Mouse (Mus musculus): Measurements from ENCODE around the gene Tyrp1. TPM values are rescaled to one million over a fixed set of nuclear protein-coding genes. Genes with fewer than 3 reads are reported as not detected.

Tyrp1 gene
- polyA plus RNA-seq, 1 experiment from 2014 or later = not detected

DNA sequence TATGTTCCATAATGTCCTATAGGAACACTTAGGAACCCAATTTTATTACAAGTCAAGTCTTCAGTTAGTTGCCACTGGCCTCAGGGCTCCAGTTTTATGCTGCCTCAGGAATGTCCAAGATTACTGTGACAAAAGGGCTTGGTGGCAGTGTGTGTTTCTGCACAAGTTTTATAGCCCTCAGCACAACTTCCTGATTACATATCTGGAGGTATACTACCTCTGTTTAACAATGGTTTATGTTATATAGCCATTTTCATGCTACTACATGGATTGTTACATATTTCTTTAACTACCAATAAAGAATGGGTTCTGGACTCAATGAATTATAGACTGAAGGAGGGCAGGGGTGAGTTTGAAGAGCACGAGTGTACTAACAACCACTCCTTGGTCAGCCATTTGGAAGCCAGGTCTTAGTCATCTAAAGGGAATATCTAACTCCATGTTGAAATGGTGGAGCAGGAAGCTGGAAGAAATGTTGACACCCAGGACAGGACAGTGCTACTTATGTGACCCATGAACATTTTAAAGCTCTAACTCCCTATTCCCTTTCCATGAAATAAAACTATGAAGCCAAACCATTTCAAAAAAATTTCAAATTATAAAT, 48.2 kb downstream of the Tyrp1 start:
- ATAC-seq = peak; percentile 84

DNA sequence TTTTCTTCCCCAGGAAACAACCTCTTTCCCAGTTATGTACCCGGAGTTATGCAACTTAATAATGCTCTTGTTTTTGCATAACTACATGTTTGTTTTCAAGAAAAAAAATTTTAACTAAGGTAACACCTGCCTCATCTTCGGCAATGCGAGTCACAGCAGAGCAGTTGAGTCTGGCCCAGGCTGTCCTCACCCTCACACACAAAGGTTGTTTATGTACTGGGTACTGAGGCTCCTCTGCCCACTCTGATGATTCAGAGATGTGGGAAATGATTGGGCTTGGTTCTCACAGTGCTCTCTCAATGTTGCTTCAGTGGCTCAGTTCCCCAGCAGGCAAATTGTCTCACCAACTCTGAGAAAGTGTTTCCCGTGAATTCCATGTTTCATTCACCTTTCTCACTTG, 52.7 kb downstream of the Tyrp1 start:
- no peaks in the 10 kb centered on the region for H3K27me3 ChIP-seq (replicated peaks; ENCODE audit: control insufficient read depth, insufficient read depth, low read length)
- no peak for ATAC-seq
- H3K27ac ChIP-seq (ENCODE audit: low read length) = no peak overlapping the region
- no peak overlapping the region for H3K4me2 ChIP-seq (ENCODE audit: low read depth, low read length)
- no peak overlapping the region for H3K9ac ChIP-seq (ENCODE audit: low read depth, low read length)
- no peak overlapping the region for H3K4me3 ChIP-seq (ENCODE audit: low read length)
- WGBS = 70% methylated on average over 4 of the region's 4 CpGs
- no peaks in the 10 kb centered on the region for H3K4me1 ChIP-seq (ENCODE audit: control insufficient read depth, insufficient read depth, low read length)
- no peaks in the 10 kb centered on the region for H3K9me3 ChIP-seq (ENCODE audit: control insufficient read depth, low read length)
- H3K36me3 ChIP-seq (ENCODE audit: control insufficient read depth, insufficient read depth, low read length) = no peaks in the 10 kb centered on the region

More for the DNA sequence above, 48.2 kb downstream of the Tyrp1 start:
- H3K4me2 ChIP-seq (ENCODE audit: low read depth, low read length) = no peak overlapping the region
- no peaks in the 10 kb centered on the region for H3K27me3 ChIP-seq (replicated peaks; ENCODE audit: control insufficient read depth, insufficient read depth, low read length)
- no peak overlapping the region for H3K4me3 ChIP-seq (ENCODE audit: low read length)
- no peaks in the 10 kb centered on the region for H3K36me3 ChIP-seq (ENCODE audit: control insufficient read depth, insufficient read depth, low read length)
- H3K9ac ChIP-seq (ENCODE audit: low read depth, low read length) = no peak overlapping the region
- H3K27ac ChIP-seq (ENCODE audit: low read length) = no peak overlapping the region
- no peaks in the 10 kb centered on the region for H3K9me3 ChIP-seq (ENCODE audit: control insufficient read depth, low read length)
- H3K4me1 ChIP-seq (ENCODE audit: control insufficient read depth, insufficient read depth, low read length) = no peaks in the 10 kb centered on the region
- 49% methylated on average over 1 of the region's 1 CpGs for WGBS

DNA sequence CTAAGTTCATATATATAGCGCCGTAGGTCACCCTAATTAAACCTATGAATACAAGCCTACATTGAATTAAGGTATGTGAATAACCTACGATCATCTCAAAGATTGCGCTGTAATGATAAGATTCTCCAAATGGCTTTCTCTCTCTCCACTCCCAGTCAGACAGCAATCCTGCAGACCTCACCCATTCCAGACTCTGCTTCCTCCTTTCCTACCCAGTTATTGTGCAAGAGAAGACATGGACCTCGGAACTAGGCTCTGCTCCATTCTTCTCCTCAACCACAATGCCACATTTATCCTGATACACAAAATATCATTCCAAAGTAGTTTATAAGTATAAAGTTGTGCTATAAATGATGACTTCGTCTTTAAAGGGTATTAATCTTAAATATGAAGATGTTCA, 57.1 kb downstream of the Tyrp1 start:
- no peaks in the 10 kb centered on the region for H3K36me3 ChIP-seq (ENCODE audit: control insufficient read depth, insufficient read depth, low read length)
- no peak overlapping the region for H3K4me2 ChIP-seq (ENCODE audit: low read depth, low read length)
- H3K9me3 ChIP-seq (ENCODE audit: control insufficient read depth, low read length) = no peaks in the 10 kb centered on the region
- ATAC-seq = peak; percentile 68; the same call in 1 of the 2 replicates
- no peak overlapping the region for H3K27ac ChIP-seq (ENCODE audit: low read length)
- 89% methylated on average over 6 of the region's 6 CpGs for whole genome bisulfite sequencing
- H3K9ac ChIP-seq (ENCODE audit: low read depth, low read length) = no peak overlapping the region
- no peaks in the 10 kb centered on the region for H3K27me3 ChIP-seq (replicated peaks; ENCODE audit: control insufficient read depth, insufficient read depth, low read length)
- H3K4me1 ChIP-seq (ENCODE audit: control insufficient read depth, insufficient read depth, low read length) = no peaks in the 10 kb centered on the region; the same call in 1 of the 2 replicates
- H3K4me3 ChIP-seq (ENCODE audit: low read length) = no peak overlapping the region

DNA sequence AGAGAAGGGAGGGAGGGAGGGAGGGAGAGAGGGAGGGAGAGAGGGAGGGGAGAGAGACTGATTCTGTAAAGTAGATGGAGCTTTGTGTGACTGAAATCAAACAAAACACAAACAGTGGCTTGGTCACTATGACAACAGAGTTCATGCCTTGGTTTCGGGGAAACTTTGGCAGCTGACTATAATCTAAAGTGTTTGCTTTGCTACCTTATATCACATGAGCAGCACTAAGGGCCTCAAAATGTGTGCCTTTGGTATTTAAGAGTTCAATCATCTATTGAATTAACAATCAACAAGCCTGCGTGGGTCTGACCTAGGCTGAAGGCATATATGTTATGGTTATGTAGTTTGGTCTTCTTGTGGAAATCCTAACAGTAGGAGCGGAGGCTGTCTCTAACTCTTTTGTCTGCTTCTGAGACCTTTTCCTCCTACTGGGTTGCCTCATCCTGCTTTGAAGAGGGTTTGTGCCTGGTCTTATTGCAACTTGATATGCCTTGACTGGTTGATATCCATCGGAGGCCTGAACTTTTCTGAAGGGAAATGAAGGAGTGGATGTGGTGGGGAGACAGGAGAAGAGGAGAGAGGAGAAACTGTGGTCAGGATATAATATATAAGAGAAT, 61.5 kb downstream of the Tyrp1 start:
- H3K4me2 ChIP-seq (ENCODE audit: low read depth, low read length) = no peak overlapping the region
- 42% methylated on average over 4 of the region's 4 CpGs for WGBS
- no peaks in the 10 kb centered on the region for H3K9me3 ChIP-seq (ENCODE audit: control insufficient read depth, low read length)
- H3K4me3 ChIP-seq (ENCODE audit: low read length) = no peak overlapping the region
- peak; percentile 76 for ATAC-seq
- H3K27me3 ChIP-seq (replicated peaks; ENCODE audit: control insufficient read depth, insufficient read depth, low read length) = no peaks in the 10 kb centered on the region
- H3K9ac ChIP-seq (ENCODE audit: low read depth, low read length) = no peak overlapping the region
- no peaks in the 10 kb centered on the region; the same call in 1 of the 2 replicates for H3K4me1 ChIP-seq (ENCODE audit: control insufficient read depth, insufficient read depth, low read length)
- no peak overlapping the region for H3K27ac ChIP-seq (ENCODE audit: low read length)
- no peaks in the 10 kb centered on the region for H3K36me3 ChIP-seq (ENCODE audit: control insufficient read depth, insufficient read depth, low read length)

Other genes with a start within 250 kb of the Tyrp1 start
- gene Lurap1l, start 76.5 kb downstream of the Tyrp1 start, polyA plus RNA-seq (2015; fragmentation: Nextera tagmentation; extraction: Ambion mirVana) = 19.5 and 22.4 TPM in 2 replicates